Mouse (Mus musculus) lung, postnatal 0 days (tissue): ENCODE data around the gene Sipa1l3.

Experiments
- CTCF ChIP-seq: IDR thresholded peaks from 2 replicates; pipeline ENCODE4 v1.5.1; 2016; ENCODE audit warnings: antibody characterized with exemption, mild to moderate bottlenecking
- EP300 ChIP-seq: IDR thresholded peaks from 2 replicates; pipeline ENCODE4 v1.6.1; 2016; ENCODE audit warnings: antibody characterized with exemption, mild to moderate bottlenecking, control low read depth

DNA sequence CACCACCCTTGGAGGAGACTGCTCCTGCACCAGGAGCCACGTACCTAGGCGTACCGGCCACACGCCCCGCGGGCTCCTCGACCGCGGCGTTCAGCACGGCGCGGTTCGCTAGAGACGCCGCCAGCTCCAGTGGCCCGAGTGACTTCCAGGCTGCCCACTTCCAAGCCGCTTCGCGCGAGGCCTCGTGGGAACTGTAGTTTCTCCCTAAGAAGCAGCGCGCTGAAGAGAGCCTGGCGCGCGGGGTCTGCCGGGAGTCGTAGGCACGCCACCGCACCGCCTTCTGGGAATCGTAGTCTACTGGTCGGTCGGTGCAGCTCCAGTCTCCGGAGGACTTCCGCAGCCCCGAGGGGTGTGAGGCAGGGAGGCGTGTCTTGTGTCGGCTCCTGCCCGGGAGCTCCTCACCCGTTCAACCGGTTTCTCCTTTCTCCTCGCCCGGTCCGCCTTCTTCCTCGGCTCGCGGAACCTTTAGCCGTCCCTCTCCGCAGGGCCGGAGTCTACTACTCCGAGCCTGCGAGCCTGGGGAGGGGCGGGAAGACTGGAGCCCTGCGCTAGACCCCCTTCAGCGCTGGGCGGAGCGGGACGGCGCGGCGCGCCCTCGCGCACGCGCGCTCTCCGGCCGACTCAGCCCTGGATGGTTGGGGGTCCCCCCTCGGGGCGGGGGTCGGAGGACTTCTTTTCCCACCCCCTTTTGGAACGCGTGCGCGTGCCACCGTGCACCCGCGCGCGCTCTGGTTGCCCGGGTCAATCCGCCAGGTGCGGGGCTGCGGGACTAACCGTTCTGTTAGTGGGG lies at the start of gene Sipa1l3:
- TF ChIP-seq CTCF (no peak), EP300 (no peak)
